Mouse (Mus musculus): Measurements from ENCODE around the gene Atf7ip.
A peak's percentile ranks its signal among the peaks of the same experiment; 100 is the strongest.

Atf7ip gene

DNA sequence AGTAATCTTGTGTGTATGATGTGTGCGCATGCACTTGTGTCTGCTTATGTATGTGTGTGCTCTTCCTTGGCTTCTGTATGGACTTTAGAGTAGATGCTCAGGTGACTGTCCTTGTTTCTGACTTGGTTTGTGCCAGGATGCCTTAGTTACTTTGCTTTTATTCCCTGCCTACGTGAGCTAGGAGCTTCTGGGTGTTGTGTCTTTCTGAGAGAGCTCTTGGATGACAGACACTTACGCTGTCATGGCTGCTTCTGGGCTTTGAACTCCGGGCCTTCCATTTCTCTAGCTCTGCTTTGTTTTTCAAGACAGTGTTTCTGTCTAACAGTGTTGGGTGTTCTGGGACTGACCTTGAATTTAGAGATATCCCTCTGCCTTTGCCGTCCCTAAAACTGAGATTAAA, 16.7 kb downstream of the Atf7ip start:
- DNase-seq (ENCODE audit: low spot score): no peak

DNA sequence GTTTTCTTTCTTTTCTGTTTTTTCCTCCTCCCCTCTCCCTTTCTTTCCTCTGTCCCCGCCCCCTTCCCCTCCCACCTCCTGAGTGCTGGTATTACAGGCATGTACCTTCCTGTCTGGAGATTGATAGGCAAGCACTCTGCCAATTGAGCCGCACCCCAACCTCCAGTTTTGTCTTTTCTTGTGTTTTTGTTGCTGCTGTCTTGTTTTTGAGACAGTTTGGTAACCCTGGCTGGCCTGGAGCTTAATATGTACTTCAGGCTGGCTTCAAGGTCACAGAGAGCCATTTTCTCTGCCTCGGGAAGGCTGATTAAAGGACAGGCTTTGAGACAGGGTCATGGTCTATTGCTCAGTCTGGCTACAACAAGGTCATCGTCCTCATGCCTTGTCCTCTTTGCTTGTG, 18.8 kb downstream of the Atf7ip start:
- DNase-seq (ENCODE audit: low spot score): no peak

DNA sequence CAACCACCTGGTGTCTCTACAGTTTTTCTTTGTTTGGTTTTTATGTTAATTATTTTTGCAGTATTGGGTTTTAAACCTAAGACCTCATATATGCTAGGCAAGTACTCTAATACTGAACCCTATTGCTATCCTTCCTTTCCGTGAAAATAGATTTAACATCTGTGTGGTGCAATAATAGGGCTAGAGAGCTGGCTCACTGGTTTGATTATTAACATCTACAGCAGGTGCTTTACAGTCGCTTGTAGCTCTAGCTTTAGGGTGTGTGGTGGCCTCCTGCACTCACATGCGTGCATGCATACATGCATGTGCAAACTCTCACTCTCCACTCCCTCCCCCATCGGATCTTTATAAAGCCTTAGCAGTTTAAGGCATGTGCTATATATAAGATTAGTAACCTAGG, 19.6 kb downstream of the Atf7ip start:
- no peak for DNase-seq (ENCODE audit: low spot score)

DNA sequence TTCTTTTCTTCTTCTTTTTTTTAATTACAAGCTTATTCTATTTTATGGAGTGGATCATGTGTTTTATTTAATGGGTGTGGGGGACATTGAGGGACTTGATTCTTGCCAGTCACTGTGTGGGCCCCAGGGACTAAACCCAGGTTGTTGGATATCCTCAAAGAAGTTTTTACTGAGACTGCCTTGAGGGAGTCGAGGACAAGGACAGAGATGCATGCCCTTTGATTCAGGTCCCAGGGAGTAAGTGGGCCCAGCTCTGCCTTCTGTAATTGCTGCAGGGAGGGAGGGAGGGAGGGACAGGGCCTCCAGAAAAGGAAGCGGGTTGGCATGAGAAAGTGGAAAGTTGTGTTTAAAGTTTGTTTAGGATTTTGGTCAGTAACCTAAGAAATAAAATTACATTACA, 23.2 kb downstream of the Atf7ip start:
- no peak for DNase-seq (ENCODE audit: low spot score)

DNA sequence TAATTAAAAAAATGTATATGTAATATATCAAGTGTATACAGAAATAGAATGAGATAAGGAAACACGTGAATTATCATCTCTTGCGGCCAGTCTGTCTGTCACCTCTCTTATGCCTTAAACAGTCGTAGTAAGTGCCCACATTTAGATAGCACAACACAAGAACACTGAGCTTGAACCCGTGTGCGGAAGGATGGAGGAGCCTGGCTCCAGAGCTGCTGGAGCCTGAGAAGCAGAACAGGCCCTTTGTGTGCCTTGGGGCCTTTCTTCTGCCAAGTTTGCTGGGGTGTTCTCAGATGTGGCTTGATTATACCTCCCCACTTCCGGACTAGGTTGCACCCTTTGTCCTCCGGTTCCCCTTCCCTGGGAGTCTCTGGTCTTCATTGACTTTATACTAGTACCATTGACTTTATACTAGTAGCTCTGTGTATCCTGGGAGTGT, 25.8 kb downstream of the Atf7ip start:
- no peak for DNase-seq (ENCODE audit: low spot score)

DNA sequence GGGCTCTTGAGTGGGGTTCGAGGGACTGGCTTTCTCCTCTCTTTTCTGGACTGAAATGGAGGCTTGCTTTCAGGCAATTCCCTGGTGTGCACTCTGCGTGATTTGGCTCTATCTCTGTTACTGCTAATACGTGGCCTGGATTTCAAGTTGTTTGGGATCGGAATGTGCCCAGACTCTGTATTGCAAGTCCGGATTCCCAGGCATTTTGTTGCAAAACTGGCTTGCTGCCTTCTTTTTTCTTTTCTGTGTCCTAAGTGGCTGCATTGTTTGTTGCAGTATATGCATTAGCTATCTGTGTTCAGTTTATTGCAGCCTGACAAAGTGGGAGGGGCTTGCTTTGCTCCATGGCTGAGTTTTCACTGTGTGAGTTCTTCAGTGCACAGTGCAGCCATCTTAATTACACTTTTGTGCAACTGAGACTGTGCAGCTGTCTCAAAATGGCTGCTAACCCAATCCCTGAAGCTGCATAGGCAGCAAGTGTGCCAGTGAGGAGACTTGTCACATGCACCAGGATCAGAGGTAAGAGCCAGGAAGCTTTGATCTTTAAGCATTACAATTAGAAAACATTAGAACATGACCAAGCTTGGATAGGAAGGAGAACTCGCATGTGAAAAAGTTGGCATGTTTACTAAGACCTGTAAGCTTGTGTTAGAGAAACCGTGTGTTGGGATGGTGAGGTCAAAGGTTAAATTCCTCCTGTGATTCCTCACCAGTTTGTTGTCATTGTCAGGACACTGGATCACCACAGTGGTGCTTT, 26.7 kb downstream of the Atf7ip start:
- peak; percentile 57 for DNase-seq (ENCODE audit: low spot score)

DNA sequence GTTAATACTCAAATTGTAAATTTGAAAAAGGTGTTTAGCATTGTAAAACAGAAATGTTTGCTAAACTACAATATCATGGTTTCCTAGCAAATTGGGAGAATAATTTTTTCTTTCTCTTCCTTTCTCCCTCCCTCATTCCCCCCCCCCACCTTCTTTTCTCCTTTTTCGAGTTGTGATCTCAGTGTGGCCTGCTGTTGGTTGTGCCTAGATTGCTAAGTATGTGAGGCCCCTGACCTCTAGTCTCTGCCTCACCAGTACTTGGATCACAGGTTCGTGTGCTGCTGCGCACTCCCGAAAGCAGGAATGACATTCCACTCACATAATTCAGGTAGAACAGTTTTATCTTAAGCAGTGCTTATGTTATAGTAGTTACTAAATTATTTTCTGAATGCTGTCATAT, 27.8 kb downstream of the Atf7ip start:
- no peak for DNase-seq (ENCODE audit: low spot score)

DNA sequence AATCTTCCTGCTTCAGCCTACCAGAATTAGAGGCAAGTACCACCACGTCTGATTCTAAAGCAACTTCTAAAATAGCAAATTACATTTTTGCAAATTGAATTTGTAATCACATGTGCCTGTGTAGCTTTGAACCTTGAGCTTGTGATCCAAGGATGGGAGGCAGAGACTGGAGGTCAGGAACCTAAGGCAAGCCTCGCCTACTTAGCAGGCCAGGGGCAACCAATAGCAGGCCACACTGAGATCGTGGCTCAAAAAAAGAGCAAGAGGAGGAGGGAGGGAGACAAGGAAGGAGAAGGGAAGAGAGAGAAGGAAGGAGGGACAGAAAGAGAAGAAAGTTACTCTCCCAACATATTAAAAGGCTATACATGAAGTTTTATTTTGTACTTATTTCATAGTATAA, 28.5 kb downstream of the Atf7ip start:
- DNase-seq (ENCODE audit: low spot score): no peak

DNA sequence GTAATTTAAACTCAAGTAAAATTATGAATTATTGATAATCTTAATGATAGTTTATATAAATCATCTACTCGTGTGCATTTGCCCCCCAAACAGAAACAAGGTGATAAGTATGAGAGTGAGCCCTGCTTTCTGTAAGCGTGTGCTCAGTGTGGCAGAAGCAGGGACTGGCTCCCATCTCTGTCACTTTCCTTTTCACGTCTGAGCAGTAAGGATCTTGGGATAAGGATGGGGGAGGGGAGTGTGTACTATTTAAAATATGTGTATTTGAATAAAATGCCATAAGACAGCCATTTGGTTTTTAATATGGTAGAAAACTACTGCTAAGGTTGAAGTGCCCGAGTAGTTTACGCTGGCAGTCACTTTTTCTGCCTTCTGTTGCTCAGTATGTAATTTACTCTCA, 29.2 kb downstream of the Atf7ip start:
- DNase-seq (ENCODE audit: low spot score): no peak

DNA sequence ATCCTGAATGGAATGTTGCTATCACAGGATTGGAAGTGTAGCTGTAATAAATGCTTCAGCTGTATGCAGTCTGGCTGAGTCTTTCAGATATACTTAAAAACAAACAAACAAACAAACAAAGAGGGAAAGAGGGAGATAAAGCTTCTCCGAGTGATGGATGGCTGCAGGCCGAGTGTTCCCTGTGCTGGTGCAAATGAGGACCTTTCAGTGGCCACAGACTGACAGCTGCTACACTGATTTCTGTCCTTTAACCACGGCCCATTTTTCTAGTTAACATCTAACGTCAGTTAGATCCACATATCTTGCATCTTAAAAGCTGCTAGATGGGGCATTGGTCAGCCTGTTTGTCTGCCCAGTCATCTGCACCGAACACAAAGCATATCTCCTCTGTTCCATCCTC, 30.2 kb downstream of the Atf7ip start:
- DNase-seq (ENCODE audit: low spot score): no peak

DNA sequence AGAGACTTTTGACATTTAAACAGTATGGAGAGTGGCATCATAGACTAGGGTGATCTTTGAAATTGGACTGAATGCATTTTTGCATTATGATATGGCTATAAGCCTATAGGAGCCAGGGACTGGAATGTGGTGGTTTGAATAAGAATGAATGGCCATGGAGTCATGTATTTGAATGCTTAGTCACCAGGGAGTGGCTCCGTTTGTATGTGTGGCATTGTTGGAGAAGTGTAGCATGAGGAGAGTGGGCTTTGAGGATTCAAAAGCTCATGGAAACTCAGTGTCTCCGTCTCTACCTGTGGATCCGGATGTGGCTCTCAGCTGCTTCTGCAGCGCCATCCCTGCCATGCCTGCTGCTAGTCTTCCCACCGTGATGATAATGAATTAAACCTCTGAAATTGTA, 35.4 kb downstream of the Atf7ip start:
- DNase-seq (ENCODE audit: low spot score): no peak

DNA sequence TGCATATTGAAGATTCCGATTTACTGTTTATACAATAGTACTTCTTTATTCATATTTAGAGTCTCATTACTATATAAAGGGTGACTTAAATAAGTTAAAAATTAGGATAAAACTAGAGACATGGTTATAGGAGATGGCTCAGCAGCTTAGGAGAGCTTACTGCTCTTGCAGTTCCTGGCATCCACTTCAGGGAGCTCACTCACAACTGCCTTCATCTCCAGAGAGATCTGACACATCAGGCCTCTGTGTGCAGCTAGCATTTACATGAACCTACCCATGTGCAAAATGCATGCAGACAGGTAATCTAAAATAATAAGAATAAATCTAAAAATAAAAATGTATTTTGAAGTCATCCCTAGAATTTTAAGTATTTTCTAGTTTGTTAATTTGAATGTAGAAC, 36.1 kb downstream of the Atf7ip start:
- DNase-seq (ENCODE audit: low spot score): no peak

DNA sequence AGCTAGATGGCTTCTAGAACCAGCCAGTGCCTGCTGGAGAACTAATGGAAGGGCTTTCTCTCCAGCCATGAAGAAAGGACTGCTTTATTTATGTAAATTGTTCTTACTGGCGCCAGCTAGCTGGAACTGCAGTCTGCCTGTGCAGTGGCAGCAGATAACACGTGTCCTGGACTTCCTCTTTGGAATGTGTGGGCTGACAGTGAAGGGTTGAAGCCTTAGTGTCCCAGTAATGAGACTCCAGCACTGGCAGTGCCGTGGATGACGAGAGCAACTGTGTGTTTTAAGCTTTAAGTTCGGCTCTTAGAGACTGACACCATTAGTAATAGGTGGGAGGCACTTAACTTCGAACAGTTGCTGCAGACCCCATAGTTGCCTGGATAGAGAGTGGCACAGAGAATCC, 37.2 kb downstream of the Atf7ip start:
- no peak for DNase-seq (ENCODE audit: low spot score)

DNA sequence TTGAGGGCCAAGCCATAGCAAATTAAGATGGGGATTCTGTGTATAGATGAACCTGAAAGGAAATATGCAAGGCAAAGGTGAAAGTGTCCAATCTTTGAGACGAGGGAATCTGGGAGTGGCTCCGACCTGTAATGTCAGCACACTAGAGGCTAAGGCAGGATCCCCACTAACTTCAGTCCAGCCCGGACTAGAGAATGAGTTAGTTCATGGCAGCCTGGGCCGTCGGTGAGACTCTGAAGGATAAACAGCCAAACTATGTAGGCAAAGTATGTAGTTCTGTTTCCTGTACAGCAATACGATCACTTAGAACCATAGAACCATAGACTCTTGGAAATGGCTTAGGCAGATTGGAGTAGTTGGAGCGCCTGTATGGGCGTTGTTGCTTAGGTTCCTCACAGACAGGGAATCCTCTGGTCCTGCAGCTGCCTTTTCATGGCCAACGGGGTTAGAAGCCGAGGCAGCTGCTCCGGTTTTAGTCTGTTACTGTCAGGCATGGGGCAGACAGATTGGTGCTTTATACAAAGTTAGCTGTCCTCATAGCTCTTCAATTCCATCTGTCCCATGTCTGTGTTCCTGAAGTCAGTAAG, 39.4 kb downstream of the Atf7ip start:
- no peak for DNase-seq (ENCODE audit: low spot score)

DNA sequence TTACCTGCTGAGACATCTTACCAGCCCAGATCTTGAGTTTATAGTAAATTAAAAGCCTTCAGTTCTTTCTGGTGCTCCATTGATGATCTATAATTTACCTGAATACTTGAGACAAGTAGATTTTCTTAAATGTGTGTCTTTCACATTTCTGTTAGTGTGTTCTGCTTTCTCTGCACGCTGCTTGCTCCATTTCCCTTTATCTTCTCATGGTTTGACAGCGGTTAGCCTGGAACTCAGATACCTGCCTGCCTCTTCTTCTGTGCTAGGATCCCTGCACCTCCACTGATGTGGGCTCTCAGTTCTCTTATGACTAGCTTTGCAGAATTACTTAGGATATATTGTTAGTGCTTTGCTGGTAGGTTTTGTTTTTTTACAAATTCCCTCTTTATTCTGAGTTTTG, 40.3 kb downstream of the Atf7ip start:
- DNase-seq (ENCODE audit: low spot score): no peak

DNA sequence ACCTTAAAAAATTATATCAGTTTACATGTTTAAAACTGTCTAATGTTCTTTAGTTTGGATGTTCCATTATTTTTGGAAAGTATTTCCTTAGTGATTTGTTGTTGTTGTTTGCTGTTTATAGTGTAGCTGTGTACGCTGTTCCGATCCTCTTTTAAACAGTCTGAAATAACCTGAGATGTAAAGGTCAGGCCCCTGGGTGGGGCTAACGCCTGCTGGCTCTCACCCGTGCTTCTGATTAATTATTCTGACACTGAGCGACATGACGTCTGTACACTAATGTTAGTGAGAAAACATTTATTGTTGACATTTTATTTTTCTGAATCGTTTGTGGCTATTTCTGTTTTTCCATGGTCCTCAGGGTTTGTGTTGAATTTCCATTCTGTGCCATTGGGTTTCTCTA, 41.0 kb downstream of the Atf7ip start:
- DNase-seq (ENCODE audit: low spot score): no peak

DNA sequence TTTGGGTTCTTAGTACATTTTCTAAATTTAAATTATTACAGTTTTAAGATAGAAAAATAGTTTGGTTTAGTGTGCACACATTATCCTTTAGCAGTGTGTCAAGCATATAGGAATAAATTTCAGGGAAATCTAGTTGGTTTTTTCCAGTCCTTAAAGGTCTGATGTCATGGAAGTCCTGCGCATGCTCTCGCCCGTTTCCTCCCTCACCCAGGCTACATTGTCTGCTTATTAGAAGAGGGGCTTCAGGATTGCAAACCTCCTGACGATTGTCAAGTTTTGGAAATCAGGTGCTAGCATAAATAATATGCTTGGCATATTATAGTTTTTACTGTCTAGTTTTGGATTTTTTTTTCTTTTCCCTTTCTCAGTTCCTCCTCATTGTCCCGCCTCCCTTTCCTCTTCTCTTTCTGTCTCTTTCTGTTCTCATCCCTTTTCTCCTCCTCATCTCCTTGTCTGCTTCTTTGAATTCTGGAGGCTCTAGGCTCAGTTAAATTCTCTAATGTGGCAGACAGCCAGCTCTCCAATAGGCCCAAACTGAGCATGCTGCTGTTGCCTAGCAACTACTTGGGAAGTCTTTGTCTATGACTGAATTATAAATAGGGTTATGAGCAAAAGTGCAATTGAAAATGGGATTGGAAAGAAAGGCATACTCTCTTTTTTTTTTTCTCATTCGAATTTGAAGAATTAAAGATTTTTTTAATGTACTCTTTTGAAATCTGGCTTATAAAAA, 42.2 kb downstream of the Atf7ip start:
- DNase-seq (ENCODE audit: low spot score): no peak

DNA sequence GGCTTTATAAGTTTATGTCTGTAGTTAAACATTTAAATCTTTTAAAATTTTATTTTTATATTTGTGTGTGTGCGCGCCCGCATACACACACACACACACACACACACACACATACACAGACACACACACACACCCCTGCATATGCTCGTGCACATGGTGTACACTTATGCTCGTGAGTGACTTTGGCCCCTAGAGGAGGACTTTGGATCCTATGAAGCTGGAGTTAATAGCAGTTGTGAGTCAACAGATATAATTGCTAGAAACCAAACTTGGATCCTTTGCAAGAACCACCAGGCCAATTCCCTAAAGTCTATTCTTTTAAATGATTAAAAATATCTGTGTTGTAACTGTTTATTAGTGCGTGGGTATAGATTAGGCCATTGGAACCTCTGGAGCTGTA, 42.8 kb downstream of the Atf7ip start:
- DNase-seq (ENCODE audit: low spot score): no peak

DNA sequence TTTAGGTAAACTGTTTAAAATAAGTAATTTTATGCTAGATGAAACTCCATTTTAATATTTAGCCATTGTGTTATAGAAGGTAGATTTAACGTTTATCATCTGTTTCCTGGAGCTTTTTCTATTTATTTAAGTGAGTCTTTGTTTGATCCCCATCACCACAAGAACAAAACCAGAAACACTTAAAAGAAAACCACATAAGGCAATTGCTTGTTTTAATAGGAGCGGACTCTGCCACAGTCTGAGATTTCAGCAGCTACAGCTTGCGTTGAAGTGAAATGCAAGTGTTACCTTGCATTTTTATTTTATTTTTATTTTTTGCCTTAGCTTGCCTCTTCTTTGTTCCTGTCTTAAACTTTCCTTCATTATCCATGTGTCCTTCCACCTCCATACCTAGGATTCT, 43.6 kb downstream of the Atf7ip start:
- no peak for DNase-seq (ENCODE audit: low spot score)

DNA sequence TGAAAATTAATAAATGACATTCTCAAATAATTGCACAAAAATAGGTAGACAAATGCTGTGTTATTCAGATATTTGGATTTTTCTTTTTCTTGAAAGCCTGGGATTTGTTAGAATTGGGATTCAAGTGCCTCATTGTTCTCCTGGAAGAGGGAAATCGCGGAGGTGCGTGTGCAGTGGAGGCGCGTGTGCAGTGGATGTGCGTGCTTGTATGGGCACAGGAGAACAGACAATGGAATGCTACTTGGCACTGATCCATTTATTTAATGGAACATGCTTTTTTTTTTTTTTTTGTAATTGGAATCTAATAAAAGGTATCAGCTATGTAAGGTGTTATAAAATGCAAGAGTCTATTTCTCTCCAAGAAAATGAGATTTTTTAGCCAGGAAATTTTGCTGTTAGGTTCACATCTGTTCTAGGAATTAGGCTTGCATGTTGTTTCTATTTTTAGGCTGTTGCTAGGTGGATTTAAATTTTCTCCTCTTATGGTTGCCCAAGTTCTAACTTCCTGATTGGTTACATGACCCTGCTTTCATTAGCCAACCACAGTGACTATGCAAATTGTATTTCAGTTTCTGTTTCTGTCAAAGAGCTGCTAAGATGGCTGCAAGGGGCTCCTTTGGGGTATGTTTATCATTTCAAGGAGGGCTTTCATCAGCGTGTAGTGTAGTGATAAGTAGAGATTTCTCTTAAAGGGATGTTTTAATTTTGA, 44.8 kb downstream of the Atf7ip start:
- DNase-seq (ENCODE audit: low spot score): no peak

DNA sequence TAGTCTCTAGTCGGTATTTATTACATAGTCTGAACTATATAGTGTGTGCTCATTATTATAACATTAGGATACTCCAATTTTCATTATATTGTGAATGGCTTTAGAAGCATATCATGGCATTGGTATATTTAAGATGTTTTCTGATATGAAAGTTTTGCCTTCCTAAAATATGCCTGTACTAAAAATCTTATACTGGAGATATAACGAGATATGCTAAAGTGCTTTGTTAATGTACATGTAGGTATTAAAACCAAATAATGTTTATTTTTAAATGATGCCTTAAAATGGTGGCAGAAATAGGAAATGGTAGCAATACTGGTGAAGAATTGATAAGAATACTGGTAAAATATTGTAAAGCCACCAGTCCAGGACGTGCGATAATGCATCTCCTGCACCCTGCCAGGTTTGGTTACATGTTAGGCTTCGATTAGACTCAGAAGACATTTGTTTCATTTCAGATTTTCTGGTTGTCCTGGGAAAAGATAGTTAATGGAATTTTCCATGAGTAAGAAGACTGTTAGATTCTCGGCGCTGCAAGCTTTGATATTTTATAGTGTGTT, 45.7 kb downstream of the Atf7ip start:
- no peak for DNase-seq (ENCODE audit: low spot score)

DNA sequence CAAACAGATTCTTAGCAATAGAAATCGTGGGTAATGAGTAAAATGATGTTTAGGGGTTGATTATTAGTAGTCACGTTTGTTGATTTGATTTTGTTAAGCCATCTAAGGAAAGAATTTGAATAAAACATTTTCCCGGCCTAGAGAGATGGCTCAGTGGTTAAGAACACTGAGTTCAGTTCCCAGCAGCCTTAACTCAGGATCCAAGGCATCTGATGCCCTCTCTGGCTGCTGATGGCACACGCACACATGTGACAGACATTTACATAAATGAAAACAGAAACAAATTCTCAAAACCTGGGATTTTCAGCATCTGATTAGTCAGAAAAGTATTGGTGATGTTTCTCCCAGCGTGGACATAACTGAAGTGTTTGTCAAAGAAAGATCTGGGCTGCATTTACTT, 47.2 kb downstream of the Atf7ip start:
- DNase-seq (ENCODE audit: low spot score): no peak

Data from testis, postnatal 14 days (tissue).